Mouse (Mus musculus): Measurements from ENCODE around the gene Lgals7. TPM values are rescaled to one million over a fixed set of nuclear protein-coding genes. Genes with fewer than 3 reads are reported as not detected.

The Lgals7 gene
- polyA plus RNA-seq, 1 experiment from 2014 or later: 4.8 TPM

DNA sequence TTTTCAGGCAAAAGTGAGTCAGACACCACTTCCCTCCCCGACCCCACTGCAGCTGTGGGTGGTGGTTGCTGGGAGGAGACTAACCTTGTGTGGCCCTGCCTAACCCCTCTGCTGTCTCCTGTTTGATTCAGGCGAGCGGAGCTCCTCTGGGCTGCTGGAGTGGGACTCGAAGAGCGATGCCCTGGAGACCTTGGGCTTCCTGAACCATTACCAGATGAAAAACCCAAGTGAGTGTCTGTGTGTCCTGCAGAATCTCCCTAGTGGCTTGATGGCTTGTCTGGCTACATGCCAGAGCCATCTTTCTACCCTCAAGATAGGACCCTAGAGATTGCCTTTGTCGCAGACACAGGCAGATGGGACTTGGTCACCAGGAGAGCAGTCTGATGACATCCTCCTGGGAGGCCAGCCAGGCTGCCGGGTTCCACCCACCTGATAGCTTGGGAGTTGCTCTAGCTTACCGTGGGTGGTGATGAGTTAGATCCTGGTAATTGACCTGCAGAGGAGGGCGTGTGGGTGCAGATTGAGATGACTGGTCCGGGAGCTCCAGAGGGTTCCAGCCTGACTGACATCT lies 42.3 kb upstream of the Lgals7 start:
- H3K9ac ChIP-seq (replicated peaks): no peak overlapping the region
- no peak overlapping the region for H3K4me3 ChIP-seq (replicated peaks)
- no peaks in the 10 kb centered on the region for H3K9me3 ChIP-seq
- peak overlapping the region; percentile 41; the same call in 1 of the 2 replicates for H3K27ac ChIP-seq
- ATAC-seq (ENCODE audit: insufficient number of reproducible peaks, insufficient read depth, low FRiP score, low TSS enrichment, low read depth): no peak
- 74% methylated on average over 10 of the region's 10 CpGs for WGBS
- H3K4me2 ChIP-seq: no peak overlapping the region
- H3K4me1 ChIP-seq (replicated peaks): peaks cover 19% of the 10 kb centered on the region
- H3K27me3 ChIP-seq: no peaks in the 10 kb centered on the region
- H3K36me3 ChIP-seq: peaks cover 72% of the 10 kb centered on the region

DNA sequence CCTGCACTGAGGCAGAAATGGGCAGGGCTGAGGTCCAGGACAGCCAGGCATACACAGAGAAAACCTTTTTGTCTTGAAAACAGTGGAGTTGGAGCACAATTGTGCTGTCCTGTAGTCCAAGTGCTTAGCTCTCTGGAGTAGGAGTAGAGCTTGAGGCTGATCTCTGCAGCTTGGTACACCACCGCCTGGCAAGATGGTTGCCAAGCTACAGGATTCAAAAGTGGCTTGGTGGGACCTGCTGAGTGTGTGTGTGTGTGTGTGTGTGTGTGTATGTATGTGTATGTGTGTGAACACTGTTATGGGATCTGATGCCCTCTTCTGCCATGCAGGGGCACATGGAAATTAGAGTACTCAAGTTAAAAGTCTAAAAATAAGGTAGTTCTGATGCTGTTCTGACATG lies 41.1 kb upstream of the Lgals7 start:
- H3K4me3 ChIP-seq (replicated peaks): no peak overlapping the region
- H3K36me3 ChIP-seq: peaks cover 61% of the 10 kb centered on the region
- no peaks in the 10 kb centered on the region for H3K9me3 ChIP-seq
- no peak overlapping the region for H3K4me2 ChIP-seq
- no peak overlapping the region for H3K9ac ChIP-seq (replicated peaks)
- no peak for ATAC-seq (ENCODE audit: insufficient number of reproducible peaks, insufficient read depth, low FRiP score, low TSS enrichment, low read depth)
- 71% methylated on average over 1 of the region's 1 CpGs for WGBS
- H3K4me1 ChIP-seq (replicated peaks): peaks cover 13% of the 10 kb centered on the region
- no peaks in the 10 kb centered on the region for H3K27me3 ChIP-seq
- peak overlapping the region; percentile 25; the same call in 1 of the 2 replicates for H3K27ac ChIP-seq

DNA sequence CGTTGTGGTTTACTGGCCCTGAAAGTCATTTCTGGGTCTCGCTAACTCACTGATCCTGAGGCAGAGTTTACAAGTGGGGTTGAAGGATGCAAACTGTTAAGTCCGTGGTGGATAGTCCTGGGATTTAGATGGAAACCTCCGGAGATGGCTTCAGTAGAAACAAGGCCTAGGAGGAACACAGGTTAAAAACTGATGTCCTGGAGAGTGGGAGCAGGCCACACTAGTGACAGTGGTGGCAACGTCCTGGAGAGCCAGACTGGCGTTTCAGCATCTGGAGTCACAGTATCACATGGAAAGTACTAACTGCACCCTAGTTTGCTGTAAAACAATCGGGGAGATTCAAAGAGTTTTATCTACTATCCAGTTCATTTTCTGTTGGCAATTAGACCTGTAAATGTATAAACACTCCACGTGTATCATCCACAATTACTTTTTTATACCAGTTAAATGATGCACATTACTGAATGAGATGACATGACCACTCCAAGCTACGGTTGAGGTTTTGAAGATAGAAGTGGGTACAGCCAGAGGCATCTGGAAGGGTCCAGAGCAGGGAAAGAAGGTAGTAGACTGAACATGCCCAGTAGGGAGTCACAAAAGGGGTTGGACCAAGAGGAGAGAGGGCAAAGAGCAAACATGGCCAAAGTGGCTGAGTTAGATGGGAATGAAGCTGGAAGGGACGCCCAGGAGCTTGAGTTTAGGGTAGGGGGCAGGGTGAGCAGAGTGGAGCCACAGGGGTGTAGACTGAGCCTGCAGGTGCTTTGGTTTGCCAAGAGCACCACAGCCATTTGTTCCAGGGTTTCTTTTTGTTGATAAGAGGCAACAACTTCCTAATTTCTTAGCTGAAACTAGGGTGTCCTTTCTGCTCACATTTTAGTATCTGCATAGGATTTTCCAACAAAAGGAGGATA lies 40.4 kb upstream of the Lgals7 start:
- peaks cover 12% of the 10 kb centered on the region for H3K4me1 ChIP-seq (replicated peaks)
- H3K4me3 ChIP-seq (replicated peaks): no peak overlapping the region
- no peak overlapping the region for H3K9ac ChIP-seq (replicated peaks)
- ATAC-seq (ENCODE audit: insufficient number of reproducible peaks, insufficient read depth, low FRiP score, low TSS enrichment, low read depth): no peak
- peak overlapping the region; percentile 25; the same call in 1 of the 2 replicates for H3K27ac ChIP-seq
- 54% methylated on average over 10 of the region's 10 CpGs for WGBS
- H3K4me2 ChIP-seq: no peak overlapping the region
- no peaks in the 10 kb centered on the region for H3K27me3 ChIP-seq
- peaks cover 54% of the 10 kb centered on the region for H3K36me3 ChIP-seq
- H3K9me3 ChIP-seq: no peaks in the 10 kb centered on the region

DNA sequence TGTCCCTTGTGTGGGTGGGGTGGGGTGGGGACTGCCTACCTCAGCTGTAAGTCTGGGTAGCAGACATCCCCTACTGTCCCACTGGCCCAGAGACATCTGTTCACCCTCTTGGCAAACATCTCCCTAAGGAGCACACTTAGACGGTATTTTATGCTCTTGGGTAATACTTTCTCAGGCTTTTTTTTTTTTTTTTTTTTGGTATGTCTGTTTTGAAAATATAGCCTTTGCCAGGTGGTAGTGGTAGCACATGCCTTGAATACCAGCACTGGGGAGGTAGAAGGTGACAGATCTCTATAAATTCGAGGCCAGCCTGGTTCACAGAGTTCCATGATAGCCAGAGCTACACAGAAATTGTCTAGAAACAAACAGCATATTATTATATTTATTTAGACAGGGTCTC lies 39.7 kb upstream of the Lgals7 start:
- Histone ChIP-seq H3K4me1 (replicated peaks) (peaks cover 12% of the 10 kb centered on the region), H3K27me3 (no peaks in the 10 kb centered on the region), H3K4me3 (replicated peaks) (no peak overlapping the region), H3K9me3 (no peaks in the 10 kb centered on the region), H3K9ac (replicated peaks) (no peak overlapping the region), H3K4me2 (no peak overlapping the region), H3K27ac (peak overlapping the region; percentile 90), H3K36me3 (peaks cover 53% of the 10 kb centered on the region)
- ATAC-seq (ENCODE audit: insufficient number of reproducible peaks, insufficient read depth, low FRiP score, low TSS enrichment, low read depth): no peak
- 49% methylated on average over 2 of the region's 2 CpGs for WGBS

DNA sequence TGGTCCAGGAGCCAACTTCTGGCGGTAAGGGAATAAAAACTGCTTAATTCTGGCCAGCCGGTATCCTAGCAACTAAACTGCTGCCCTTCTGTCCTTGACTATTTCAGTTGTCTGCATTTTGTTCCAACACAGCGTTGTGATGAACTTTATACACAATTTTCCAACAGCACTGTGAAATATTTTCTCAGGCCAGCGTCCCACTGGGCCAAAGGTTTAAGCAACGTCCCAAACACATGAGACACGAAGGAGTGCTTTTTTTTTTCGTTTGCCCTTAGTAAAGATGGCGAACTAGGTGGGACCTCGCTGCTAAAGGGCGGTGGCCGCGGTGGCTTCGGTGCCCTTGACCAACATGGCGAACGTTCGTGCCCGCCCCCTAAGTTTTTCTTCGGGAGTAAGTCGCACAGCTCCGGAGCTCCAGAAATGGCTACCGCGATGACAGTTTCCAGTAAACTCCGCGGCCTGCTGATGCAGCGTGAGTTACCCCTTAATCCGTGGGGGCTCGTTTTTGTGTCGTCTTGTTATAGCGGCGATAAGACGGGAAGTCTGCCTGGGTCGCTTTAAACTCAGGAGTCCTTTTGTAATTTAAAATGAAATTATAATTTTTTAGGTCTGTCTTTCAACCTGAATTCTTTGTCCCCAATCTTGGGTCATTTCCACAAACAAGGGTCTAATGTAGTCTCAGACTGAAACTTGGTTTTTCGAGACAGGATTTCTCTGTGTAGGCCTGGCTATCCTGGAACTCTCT lies 38.5 kb upstream of the Lgals7 start, which contains the start of gene Ech1:
Ech1 (plus strand) TSS at position 277 of the 745 bp plus-strand sequence.
- no peaks in the 10 kb centered on the region for H3K9me3 ChIP-seq
- peak within 1 kb of the TSS; percentile 66 for H3K9ac ChIP-seq (replicated peaks)
- peaks cover 49% of the 10 kb centered on the region for H3K36me3 ChIP-seq
- peak within 1 kb of the TSS; percentile 90 for H3K27ac ChIP-seq
- ATAC-seq (ENCODE audit: insufficient number of reproducible peaks, insufficient read depth, low FRiP score, low TSS enrichment, low read depth): peak; percentile 18; the same call in 1 of the 2 replicates
- H3K27me3 ChIP-seq: no peaks in the 10 kb centered on the region
- peak within 1 kb of the TSS; percentile 46 for H3K4me3 ChIP-seq (replicated peaks)
- H3K4me2 ChIP-seq: peak within 1 kb of the TSS; percentile 62
- WGBS: 2% methylated on average over 33 of the region's 33 CpGs
- H3K4me1 ChIP-seq (replicated peaks): peaks cover 12% of the 10 kb centered on the region

DNA sequence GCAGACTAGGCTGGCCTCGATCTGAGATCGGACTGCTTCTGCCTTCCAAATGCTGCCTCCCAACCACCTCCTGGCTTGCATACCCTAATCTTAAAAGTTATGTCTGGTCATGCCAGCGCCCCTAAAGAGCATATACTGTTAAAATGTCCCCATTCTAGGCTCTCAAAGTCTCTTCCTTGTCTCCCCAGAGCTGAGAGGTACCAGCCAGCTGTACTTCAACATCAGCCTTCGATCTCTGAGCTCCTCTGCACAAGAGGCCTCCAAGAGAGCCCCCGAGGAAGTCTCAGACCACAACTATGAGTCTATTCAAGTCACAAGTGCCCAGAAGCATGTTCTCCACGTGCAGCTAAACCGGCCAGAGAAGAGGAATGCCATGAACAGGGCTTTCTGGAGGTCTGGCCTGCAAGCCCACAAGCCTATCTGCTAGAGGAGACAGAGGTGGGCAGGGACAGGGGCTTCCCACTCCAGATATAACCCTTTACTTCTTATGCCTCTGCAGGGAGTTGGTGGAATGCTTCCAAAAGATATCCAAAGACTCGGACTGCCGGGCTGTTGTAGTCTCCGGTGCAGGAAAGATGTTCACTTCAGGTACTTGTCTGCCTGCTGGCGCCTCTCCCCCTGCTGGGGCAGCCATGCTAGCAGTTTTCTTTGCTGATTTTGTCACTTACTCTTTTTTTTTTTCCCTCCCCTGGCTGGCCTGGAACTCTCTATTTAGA lies 37.8 kb upstream of the Lgals7 start:
- Histone ChIP-seq H3K9me3 (no peaks in the 10 kb centered on the region), H3K4me3 (replicated peaks) (peak overlapping the region; percentile 46), H3K27me3 (no peaks in the 10 kb centered on the region), H3K4me1 (replicated peaks) (peaks cover 12% of the 10 kb centered on the region), H3K9ac (replicated peaks) (peak overlapping the region; percentile 66), H3K27ac (peak overlapping the region; percentile 90), H3K4me2 (peak overlapping the region; percentile 62), H3K36me3 (peaks cover 49% of the 10 kb centered on the region)
- WGBS: 65% methylated on average over 11 of the region's 11 CpGs
- ATAC-seq (ENCODE audit: insufficient number of reproducible peaks, insufficient read depth, low FRiP score, low TSS enrichment, low read depth): no peak

DNA sequence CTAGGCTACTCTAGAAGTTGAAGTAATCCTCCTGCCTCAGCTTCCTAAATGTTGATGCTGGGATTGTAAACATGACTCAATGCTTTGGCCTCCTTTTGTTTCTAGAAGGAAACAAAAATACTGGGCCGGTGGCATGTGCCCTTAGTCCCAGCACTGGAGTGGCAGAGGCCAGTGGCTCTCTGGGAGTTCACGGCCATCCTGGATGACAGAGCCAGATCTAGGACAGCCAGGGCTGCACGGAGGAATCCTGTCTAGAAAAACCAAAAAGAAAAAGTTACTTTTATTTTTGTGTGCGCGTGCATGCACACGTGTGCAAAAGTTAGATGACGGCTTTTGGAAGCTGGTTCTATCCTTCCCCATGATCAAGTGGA lies 37.3 kb upstream of the Lgals7 start:
- no peak for ATAC-seq (ENCODE audit: insufficient number of reproducible peaks, insufficient read depth, low FRiP score, low TSS enrichment, low read depth)
- peak overlapping the region; percentile 62; the same call in 1 of the 2 replicates for H3K4me2 ChIP-seq
- peaks cover 49% of the 10 kb centered on the region for H3K36me3 ChIP-seq
- 91% methylated on average over 7 of the region's 7 CpGs for WGBS
- H3K9me3 ChIP-seq: no peaks in the 10 kb centered on the region
- H3K27me3 ChIP-seq: no peaks in the 10 kb centered on the region
- peak overlapping the region; percentile 66; the same call in 1 of the 2 replicates for H3K9ac ChIP-seq (replicated peaks)
- H3K4me1 ChIP-seq (replicated peaks): peaks cover 12% of the 10 kb centered on the region
- no peak overlapping the region for H3K4me3 ChIP-seq (replicated peaks)
- H3K27ac ChIP-seq: 0 out of 2 replicates have a peak overlapping the region, but pooled peaks have one; percentile 12

DNA sequence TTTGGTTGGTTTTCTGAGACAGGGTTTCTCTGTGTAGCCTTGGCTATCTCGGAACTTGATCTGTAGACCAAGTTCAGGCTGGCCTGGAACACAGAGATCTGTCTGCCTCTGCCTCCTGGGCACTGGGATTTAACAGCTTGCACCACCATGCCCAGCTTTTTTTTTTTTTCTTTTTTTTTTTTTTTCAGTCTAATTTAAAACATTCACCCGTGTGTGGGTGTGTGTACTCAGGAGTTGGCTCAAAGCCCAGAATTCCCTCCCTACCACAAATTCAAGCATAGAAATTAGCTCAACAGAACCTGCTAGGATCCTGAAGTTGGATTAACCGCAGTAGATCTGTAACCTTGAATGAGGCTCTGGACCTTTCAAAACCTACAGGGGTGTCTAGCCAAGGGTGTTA lies 36.3 kb upstream of the Lgals7 start:
- H3K36me3 ChIP-seq: peaks cover 49% of the 10 kb centered on the region
- peaks cover 12% of the 10 kb centered on the region for H3K4me1 ChIP-seq (replicated peaks)
- H3K9me3 ChIP-seq: no peaks in the 10 kb centered on the region
- H3K27ac ChIP-seq: no peak overlapping the region
- no peak overlapping the region for H3K4me2 ChIP-seq
- 61% methylated on average over 3 of the region's 3 CpGs for WGBS
- no peaks in the 10 kb centered on the region for H3K27me3 ChIP-seq
- no peak overlapping the region for H3K4me3 ChIP-seq (replicated peaks)
- H3K9ac ChIP-seq (replicated peaks): no peak overlapping the region
- ATAC-seq (ENCODE audit: insufficient number of reproducible peaks, insufficient read depth, low FRiP score, low TSS enrichment, low read depth): no peak

DNA sequence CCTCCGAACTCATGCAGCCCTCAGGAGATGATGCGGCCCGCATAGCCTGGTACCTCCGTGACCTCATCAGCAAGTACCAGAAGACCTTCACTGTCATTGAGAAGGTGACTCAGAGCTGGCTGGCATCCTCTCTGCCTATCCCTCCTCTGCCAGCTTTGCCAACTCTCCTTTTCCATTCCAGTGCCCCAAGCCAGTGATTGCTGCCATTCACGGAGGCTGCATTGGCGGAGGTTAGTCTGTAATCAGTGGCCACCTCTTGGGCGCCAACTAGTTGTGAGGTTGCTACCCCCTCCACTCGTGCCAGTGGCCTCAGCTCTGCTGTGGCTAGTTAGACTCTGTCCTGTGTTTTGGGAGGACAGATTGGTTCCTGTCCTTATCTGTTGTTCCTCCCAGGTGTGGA lies 33.8 kb upstream of the Lgals7 start:
- 92% methylated on average over 8 of the region's 8 CpGs for WGBS
- Histone ChIP-seq H3K27me3 (no peaks in the 10 kb centered on the region), H3K9ac (replicated peaks) (no peak overlapping the region), H3K9me3 (no peaks in the 10 kb centered on the region), H3K4me3 (replicated peaks) (no peak overlapping the region), H3K4me1 (replicated peaks) (peaks cover 9% of the 10 kb centered on the region), H3K36me3 (peaks cover 42% of the 10 kb centered on the region), H3K4me2 (no peak overlapping the region), H3K27ac (no peak overlapping the region)
- no peak for ATAC-seq (ENCODE audit: insufficient number of reproducible peaks, insufficient read depth, low FRiP score, low TSS enrichment, low read depth)

DNA sequence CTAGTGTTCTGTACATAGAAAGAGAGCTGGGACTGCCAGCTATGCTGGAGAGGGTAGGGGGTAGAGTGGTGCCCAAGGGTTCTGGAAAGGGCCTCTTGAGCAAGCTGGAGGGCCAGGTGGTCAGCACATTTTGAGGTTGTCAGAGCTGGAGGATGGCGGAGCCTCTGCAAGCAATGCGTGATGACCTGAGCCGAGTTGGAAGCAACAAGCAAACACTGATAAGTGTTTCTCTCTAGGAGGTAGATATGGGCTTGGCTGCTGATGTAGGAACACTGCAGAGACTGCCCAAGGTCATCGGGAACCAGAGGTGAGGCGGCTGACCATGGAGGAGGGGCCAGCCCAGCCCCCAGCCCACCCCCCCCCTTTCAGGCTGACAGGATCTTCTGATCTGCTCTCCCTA lies 32.7 kb upstream of the Lgals7 start:
- Histone ChIP-seq H3K4me2 (no peak overlapping the region), H3K9me3 (no peaks in the 10 kb centered on the region), H3K36me3 (peaks cover 42% of the 10 kb centered on the region), H3K27ac (no peak overlapping the region), H3K27me3 (no peaks in the 10 kb centered on the region), H3K9ac (replicated peaks) (no peak overlapping the region), H3K4me1 (replicated peaks) (peaks cover 3% of the 10 kb centered on the region), H3K4me3 (replicated peaks) (no peak overlapping the region)
- no peak for ATAC-seq (ENCODE audit: insufficient number of reproducible peaks, insufficient read depth, low FRiP score, low TSS enrichment, low read depth)
- WGBS: 90% methylated on average over 5 of the region's 5 CpGs
